Mouse (Mus musculus): Measurements from ENCODE around the gene Ly6g6e. TPM values are rescaled to one million over a fixed set of nuclear protein-coding genes. Genes with fewer than 3 reads are reported as not detected.

Ly6g6e gene
- total and polyA plus RNA-seq, 3 experiments, result 0.23 TPM; not detected in 2

DNA sequence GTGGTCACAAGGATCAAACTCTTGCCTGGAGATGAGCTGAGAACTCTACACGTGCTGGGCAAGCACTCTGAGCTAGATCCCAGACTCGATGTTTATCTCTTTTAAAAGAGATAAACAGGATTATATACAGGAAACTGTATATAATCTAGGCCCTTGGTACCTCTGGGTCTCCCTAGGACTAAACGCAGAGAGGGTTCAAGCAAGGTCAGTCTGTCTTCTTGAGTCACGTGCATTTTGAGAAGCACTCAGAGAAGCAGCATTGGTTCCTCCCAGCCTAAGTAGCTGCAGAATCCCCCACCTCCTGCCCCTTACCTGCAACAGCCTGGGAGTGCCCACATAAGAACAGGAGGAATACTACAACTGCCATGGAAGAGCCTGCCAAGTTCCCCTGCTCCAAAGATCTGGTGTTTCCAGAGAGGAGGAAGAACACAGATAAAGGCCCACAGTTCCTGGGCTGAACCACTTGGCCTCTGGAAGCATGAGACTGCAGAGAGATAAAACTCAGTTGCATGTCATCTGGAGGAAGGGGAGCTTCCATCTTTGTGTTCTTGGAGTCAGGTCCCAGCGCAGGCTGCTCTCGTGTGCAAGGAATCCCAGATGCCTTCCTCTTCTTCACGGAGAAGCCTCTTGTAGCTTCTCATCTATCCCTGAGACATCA lies 8.6 kb downstream of the Ly6g6e start, which contains the start of gene Ly6g6f (continued):
- TF ChIP-seq POLR2AphosphoS2 (IDR thresholded peaks at IDR 0.05; ENCODE audit: low read length) (no peak), CHD1 (IDR thresholded peaks at IDR 0.05; ENCODE audit: low read depth, low read length) (no peak), HCFC1 (IDR thresholded peaks at IDR 0.05; ENCODE audit: low read depth, low read length) (no peak), JUND (IDR thresholded peaks at IDR 0.05; ENCODE audit: low read depth, low read length) (no peak), SMC3 (IDR thresholded peaks at IDR 0.05; ENCODE audit: low read depth, low read length) (no peak), TBP (IDR thresholded peaks at IDR 0.05; ENCODE audit: low read depth, low read length) (no peak), MAFK (IDR thresholded peaks at IDR 0.05; ENCODE audit: borderline replicate concordance, low read depth, low read length) (no peak), SIN3A (IDR thresholded peaks at IDR 0.05; ENCODE audit: low read length) (0 out of 2 replicates have a peak, but pooled peaks have one; percentile 20), ZNF384 (IDR thresholded peaks at IDR 0.05; ENCODE audit: low read depth, low read length) (no peak), NELFE (IDR thresholded peaks at IDR 0.05; ENCODE audit: low read depth, low read length) (no peak)

DNA sequence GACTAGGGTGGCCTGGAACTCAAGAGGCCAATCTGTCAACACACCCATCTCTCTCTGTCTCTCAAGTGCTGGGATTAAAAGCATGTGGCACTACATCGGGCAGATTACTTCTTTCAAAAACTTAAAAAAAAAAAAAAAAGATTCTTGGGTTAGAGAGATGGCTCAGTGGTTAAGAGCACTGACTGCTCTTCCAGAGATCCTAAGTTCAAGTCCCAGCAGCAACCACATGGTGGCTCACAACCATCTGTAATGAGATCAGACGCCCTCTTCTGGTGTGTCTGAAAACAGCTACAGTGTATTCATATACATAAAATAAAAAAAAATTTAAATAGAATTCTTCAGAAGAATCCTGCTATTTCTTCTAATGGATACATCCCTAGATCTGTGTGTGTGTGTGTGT lies 11.4 kb downstream of the Ly6g6e start:
- peak; percentile 30 for TF ChIP-seq ZC3H11A (IDR thresholded peaks at IDR 0.05; ENCODE audit: low read depth, low read length)
- no peak for TF ChIP-seq ZKSCAN1 (IDR thresholded peaks at IDR 0.05; ENCODE audit: low read depth, low read length)
- TF ChIP-seq MYB (IDR thresholded peaks at IDR 0.05; ENCODE audit: low read depth, low read length), result no peak
- no peak for TF ChIP-seq BHLHE40 (IDR thresholded peaks at IDR 0.05; ENCODE audit: borderline replicate concordance, low read depth, low read length)
- no peak for TF ChIP-seq GABPA (IDR thresholded peaks at IDR 0.05; ENCODE audit: low read depth, low read length)
- no peak; the same call in 1 of the 2 replicates for TF ChIP-seq RAD21 (IDR thresholded peaks at IDR 0.05; ENCODE audit: low read depth, low read length)
- 0 out of 2 replicates have a peak, but pooled peaks have one; percentile 23 for TF ChIP-seq MYC (IDR thresholded peaks at IDR 0.05; ENCODE audit: low read depth, low read length)
- TF ChIP-seq TAL1 (IDR thresholded peaks at IDR 0.05; ENCODE audit: low read length), result no peak
- no peak for TF ChIP-seq POLR2A (IDR thresholded peaks at IDR 0.05; ENCODE audit: control insufficient read depth in 1 of 2, insufficient read depth in 1 of 2, low read depth in 1 of 2, low read length in 2 of 2, poor library complexity in 1 of 2)
- TF ChIP-seq TCF12 (IDR thresholded peaks at IDR 0.05; ENCODE audit: low read depth, low read length), result no peak
- peak; percentile 69 for TF ChIP-seq ZNF384 (IDR thresholded peaks at IDR 0.05; ENCODE audit: low read depth, low read length)
- TF ChIP-seq ELF1 (IDR thresholded peaks at IDR 0.05; ENCODE audit: low read depth, low read length), result no peak
- TF ChIP-seq MXI1 (IDR thresholded peaks at IDR 0.05; ENCODE audit: low read depth, low read length), result no peak
- TF ChIP-seq SMC3 (IDR thresholded peaks at IDR 0.05; ENCODE audit: low read depth, low read length), result peak; percentile 46
- TF ChIP-seq GATA1 (IDR thresholded peaks at IDR 0.05; ENCODE audit: low read depth, low read length), result no peak
- TF ChIP-seq MEF2A (IDR thresholded peaks at IDR 0.05; ENCODE audit: extremely low read depth, insufficient replicate concordance, low read depth, low read length, poor library complexity, severe bottlenecking), result no peak
- TF ChIP-seq CTCF (IDR thresholded peaks at IDR 0.05 in 2 of 3, conservative IDR thresholded peaks at IDR 0.05 in 1 of 3; ENCODE audit: control insufficient read depth in 1 of 3, insufficient read depth in 1 of 3, low read depth in 2 of 3, low read length in 3 of 3, poor library complexity in 1 of 3, severe bottlenecking in 1 of 3), result peak; percentile 29 to 59 (median 37)
- Histone ChIP-seq H3K27me3 (ENCODE audit: control insufficient read depth in 1 of 2, insufficient read depth in 2 of 2, low read length in 2 of 2) (no peaks in the 10 kb centered on the region), H3K4me3 (ENCODE audit: control insufficient read depth in 1 of 2, insufficient read depth in 1 of 2, low read depth in 2 of 2, low read length in 2 of 2) (no peak overlapping the region), H3K27ac (ENCODE audit: control insufficient read depth, low read depth, low read length) (peak overlapping the region; percentile 81), H3K79me2 (ENCODE audit: control insufficient read depth, insufficient read depth, low read length, poor library complexity) (peaks cover 18% of the 10 kb centered on the region), H3K9me3 (replicated peaks; ENCODE audit: insufficient read depth, low read length) (no peaks in the 10 kb centered on the region), H3K4me1 (ENCODE audit: control insufficient read depth in 1 of 2, insufficient read depth in 2 of 2, low read length in 2 of 2) (peaks cover 5 to 41% of the 10 kb centered on the region in 2 experiments), H3K9ac (ENCODE audit: control insufficient read depth, low read depth, low read length, poor library complexity, severe bottlenecking) (peak overlapping the region; percentile 87), H3K36me3 (ENCODE audit: control insufficient read depth in 1 of 2, insufficient read depth in 2 of 2, low read length in 2 of 2) (peaks cover 0 to 20% of the 10 kb centered on the region in 2 experiments; a peak in 2 of 4 replicates)
- peak; percentile 52 for DNase-seq (ENCODE audit: low read depth, low spot score)
